Mouse (Mus musculus): ENCODE measurements around the gene Mxi1.

DNA sequence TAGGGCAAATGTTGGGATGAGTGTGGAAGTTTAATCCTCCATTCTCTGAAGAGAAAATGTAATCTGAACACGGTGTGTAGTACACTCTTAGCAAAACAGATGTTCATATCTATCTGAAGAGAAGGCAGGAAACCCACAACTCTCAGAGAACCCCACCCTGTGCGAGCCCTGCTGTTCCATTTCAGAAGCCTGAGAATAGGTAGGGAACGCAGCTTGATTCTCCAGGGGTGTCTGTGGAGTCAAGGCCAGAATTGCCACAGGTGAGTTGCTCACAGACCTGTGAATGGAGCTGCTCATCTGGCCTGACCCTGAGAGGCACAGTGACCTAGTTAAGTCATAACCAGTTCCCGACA is 10.5 kb upstream of the Mxi1 start:
- TF ChIP-seq USF1 (IDR thresholded peaks at IDR 0.05; ENCODE audit: low read depth, low read length) (no peak), EP300 (IDR thresholded peaks at IDR 0.05; ENCODE audit: low read depth in 1 of 2, low read length in 2 of 2) (no peak), TCF12 (IDR thresholded peaks at IDR 0.05; ENCODE audit: low read depth, low read length) (no peak), CTCF (IDR thresholded peaks at IDR 0.05 in 2 of 3, conservative IDR thresholded peaks at IDR 0.05 in 1 of 3; ENCODE audit: control insufficient read depth in 1 of 3, insufficient read depth in 1 of 3, low read depth in 2 of 3, low read length in 3 of 3, poor library complexity in 1 of 3, severe bottlenecking in 1 of 3) (no peak), E2F4 (IDR thresholded peaks at IDR 0.05; ENCODE audit: borderline replicate concordance, low read depth, low read length) (no peak), RCOR1 (IDR thresholded peaks at IDR 0.05; ENCODE audit: low read depth, low read length) (no peak), SIN3A (IDR thresholded peaks at IDR 0.05; ENCODE audit: low read length) (no peak), MYB (IDR thresholded peaks at IDR 0.05; ENCODE audit: low read depth, low read length) (no peak), NELFE (IDR thresholded peaks at IDR 0.05; ENCODE audit: low read depth, low read length) (no peak), GABPA (IDR thresholded peaks at IDR 0.05; ENCODE audit: low read depth, low read length) (no peak), POLR2A (IDR thresholded peaks at IDR 0.05; ENCODE audit: control insufficient read depth in 1 of 2, insufficient read depth in 1 of 2, low read depth in 1 of 2, low read length in 2 of 2, poor library complexity in 1 of 2) (no peak), ZNF384 (IDR thresholded peaks at IDR 0.05; ENCODE audit: low read depth, low read length) (no peak), ELF1 (IDR thresholded peaks at IDR 0.05; ENCODE audit: low read depth, low read length) (no peak)
